Mouse (Mus musculus): ENCODE results near the gene Stom. TPM values are rescaled to one million over a fixed set of nuclear protein-coding genes. Genes with fewer than 3 reads are reported as not detected.
A peak's percentile ranks its signal among the peaks of the same experiment; 100 is the strongest.

Stom gene
- total RNA-seq, 2 experiments from 2014 or later, result 102 to 147 TPM

GRCm38 (mm10) chr2:35278371-35279210 lies 58.2 kb downstream of the Stom start:
- no peak for ATAC-seq (replicated peaks; ENCODE audit: poor library complexity, severe bottlenecking)

GRCm38 (mm10) chr2:35277686-35278085 lies 59.1 kb downstream of the Stom start:
- ATAC-seq (replicated peaks; ENCODE audit: poor library complexity, severe bottlenecking), result no peak

- ATAC-seq (replicated peaks; ENCODE audit: poor library complexity, severe bottlenecking), result no peak
These were observed 63.2 kb downstream of the Stom start for GRCm38 (mm10) chr2:35273536-35273935.

GRCm38 (mm10) chr2:35272881-35273280 lies 63.9 kb downstream of the Stom start:
- ATAC-seq (replicated peaks; ENCODE audit: poor library complexity, severe bottlenecking), result no peak

GRCm38 (mm10) chr2:35271817-35272216 lies 65.0 kb downstream of the Stom start:
- peak; percentile 38 for ATAC-seq (replicated peaks; ENCODE audit: poor library complexity, severe bottlenecking)

- peak; percentile 80 for ATAC-seq (replicated peaks; ENCODE audit: poor library complexity, severe bottlenecking)
These were observed 66.2 kb downstream of the Stom start for GRCm38 (mm10) chr2:35270531-35270984.

- ATAC-seq (replicated peaks; ENCODE audit: poor library complexity, severe bottlenecking), result no peak
These were observed 67.0 kb downstream of the Stom start for GRCm38 (mm10) chr2:35269716-35270260.

- no peak for ATAC-seq (replicated peaks; ENCODE audit: poor library complexity, severe bottlenecking)
These were observed 67.6 kb downstream of the Stom start for GRCm38 (mm10) chr2:35269136-35269535.

- ATAC-seq (replicated peaks; ENCODE audit: poor library complexity, severe bottlenecking), result no peak
These were observed 68.8 kb downstream of the Stom start for GRCm38 (mm10) chr2:35267876-35268566.

- ATAC-seq (replicated peaks; ENCODE audit: poor library complexity, severe bottlenecking), result no peak
These were observed 69.5 kb downstream of the Stom start for GRCm38 (mm10) chr2:35267156-35267875.

GRCm38 (mm10) chr2:35266251-35266905 lies 70.4 kb downstream of the Stom start:
- no peak for ATAC-seq (replicated peaks; ENCODE audit: poor library complexity, severe bottlenecking)

GRCm38 (mm10) chr2:35265775-35266174 lies 71.0 kb downstream of the Stom start:
- no peak for ATAC-seq (replicated peaks; ENCODE audit: poor library complexity, severe bottlenecking)

GRCm38 (mm10) chr2:35265296-35265695 lies 71.5 kb downstream of the Stom start:
- ATAC-seq (replicated peaks; ENCODE audit: poor library complexity, severe bottlenecking), result peak; percentile 89

- ATAC-seq (replicated peaks; ENCODE audit: poor library complexity, severe bottlenecking), result no peak
These were observed 72.7 kb downstream of the Stom start for GRCm38 (mm10) chr2:35264095-35264494.

Other genes with a start within 250 kb of the Stom start
- gene AI182371, start 235.4 kb downstream of the Stom start, total RNA-seq (2014; fragmentation: Nextera tagmentation), result 0.51 and 2.4 TPM in 2 replicates
- 1.3 and 2.1 TPM in 2 replicates for gene AI182371, start 235.4 kb downstream of the Stom start, total RNA-seq (2017)
- 101 and 118 TPM in 2 replicates for gene Cntrl, start 227.5 kb downstream of the Stom start, total RNA-seq (2014; fragmentation: Nextera tagmentation)
- gene Cntrl, start 227.5 kb downstream of the Stom start, total RNA-seq (2017), result 90.1 and 112 TPM in 2 replicates
- 102 and 118 TPM in 2 replicates for gene Rab14, start 135.9 kb downstream of the Stom start, total RNA-seq (2014; fragmentation: Nextera tagmentation)
- gene Rab14, start 135.9 kb downstream of the Stom start, total RNA-seq (2017), result 102 and 136 TPM in 2 replicates
- 3.7 and 7.8 TPM in 2 replicates for gene Gsn, start 80.6 kb downstream of the Stom start, total RNA-seq (2014; fragmentation: Nextera tagmentation)
- gene Gsn, start 80.6 kb downstream of the Stom start, total RNA-seq (2017), result 8.4 and 10.0 TPM in 2 replicates
- gene 4930568D16Rik, start 30.8 kb upstream of the Stom start, total RNA-seq (2014; fragmentation: Nextera tagmentation), result not detected in 2 replicates
- gene 4930568D16Rik, start 30.8 kb upstream of the Stom start, total RNA-seq (2017), result not detected in 2 replicates
- gene 4930402F06Rik, start 60.2 kb upstream of the Stom start, total RNA-seq (2014; fragmentation: Nextera tagmentation), result not detected in 2 replicates
- gene 4930402F06Rik, start 60.2 kb upstream of the Stom start, total RNA-seq (2017), result not detected in 2 replicates
- 37.2 and 49.6 TPM in 2 replicates for gene Ggta1, start 126.3 kb upstream of the Stom start, total RNA-seq (2014; fragmentation: Nextera tagmentation)
- gene Ggta1, start 126.3 kb upstream of the Stom start, total RNA-seq (2017), result 72.8 and 82.4 TPM in 2 replicates
- gene Dab2ip, start 221.3 kb upstream of the Stom start, total RNA-seq (2014; fragmentation: Nextera tagmentation), result 3.6 and 8.0 TPM in 2 replicates
- 3.0 and 3.9 TPM in 2 replicates for gene Dab2ip, start 221.3 kb upstream of the Stom start, total RNA-seq (2017)